Mouse (Mus musculus) limb, embryonic 15.5 days (tissue): ENCODE data around the gene Rap1b. TPM values are rescaled to one million over a fixed set of nuclear protein-coding genes. Genes with fewer than 3 reads are reported as not detected.

Experiments
- ATAC-seq: fragments of 200-750 bp; cut with Nextera tagmentation; 2 replicates; pipeline ENCODE4 v1.8.0; 2017; ENCODE audit warnings: low read depth, moderate TSS enrichment; ENCODE audit not compliant: insufficient number of reproducible peaks, low FRiP score, low TSS enrichment
- H3K27ac ChIP-seq: fragments of 300-500 bp; sonication (generic); 2 replicates; pipeline ENCODE4 v1.5.1; 2015; ENCODE audit warnings: moderate library complexity, mild to moderate bottlenecking, inconsistent platforms
- H3K27me3 ChIP-seq: fragments of 300-500 bp; sonication (generic); 2 replicates; pipeline ENCODE4 v1.6.1; 2015; ENCODE audit warnings: inconsistent platforms
- H3K36me3 ChIP-seq: fragments of 300-500 bp; sonication (generic); 2 replicates; pipeline ENCODE4 v1.6.1; 2015; ENCODE audit warnings: inconsistent platforms
- H3K4me1 ChIP-seq: fragments of 300-500 bp; sonication (generic); 2 replicates; pipeline ENCODE4 v1.6.1; 2015; ENCODE audit warnings: inconsistent platforms
- H3K4me2 ChIP-seq: fragments of 300-500 bp; sonication (generic); 2 replicates; pipeline ENCODE4 v1.6.1; 2015; ENCODE audit warnings: mild to moderate bottlenecking, inconsistent platforms
- H3K4me3 ChIP-seq: fragments of 300-500 bp; sonication (generic); 2 replicates; pipeline ENCODE4 v1.5.1; 2015; ENCODE audit warnings: mild to moderate bottlenecking, inconsistent platforms
- H3K9ac ChIP-seq: fragments of 300-500 bp; sonication (generic); 2 replicates; pipeline ENCODE4 v1.6.1; 2015; ENCODE audit warnings: inconsistent platforms
- H3K9me3 ChIP-seq: fragments of 300-500 bp; sonication (generic); 2 replicates; pipeline ENCODE4 v1.6.1; 2016; ENCODE audit warnings: inconsistent platforms
- WGBS: fragments of 180-500 bp; shearing (Covaris S2); methylation state at CpG from one replicate; pipeline ENCODE4 v1.1.7; 2015; 5-methylcytosine and 5-hydroxymethylcytosine counted together
- polyA plus RNA-seq: library from polyadenylated mRNA; unstranded; fragments of >200 nt; fragmentation: Nextera tagmentation; extraction: Ambion mirVana; gene quantifications from 2 replicates; pipeline ENCODE4 v1.2.1, GENCODE M21; 2015

The Rap1b gene
- polyA plus RNA-seq, 1 experiment from 2014 or later = 184 TPM

GRCm38 (mm10) chr10:117764598-117764997 lies 81.2 kb downstream of the Rap1b start:
- no peak for ATAC-seq
- no peak overlapping the region for H3K27ac ChIP-seq
- H3K4me3 ChIP-seq = no peak overlapping the region
- no peaks in the 10 kb centered on the region for H3K27me3 ChIP-seq
- H3K9me3 ChIP-seq = no peaks in the 10 kb centered on the region
- H3K36me3 ChIP-seq = peaks cover 79% of the 10 kb centered on the region
- H3K9ac ChIP-seq = no peak overlapping the region
- no peak overlapping the region for H3K4me2 ChIP-seq
- no peaks in the 10 kb centered on the region for H3K4me1 ChIP-seq
- 92% methylated on average over 6 of the region's 6 CpGs for WGBS

Other genes with a start within 250 kb of the Rap1b start
- 69.8 and 72.6 TPM in 2 replicates for gene Cpm, start 216.5 kb downstream of the Rap1b start, polyA plus RNA-seq
- gene Mdm2, start 135.3 kb downstream of the Rap1b start, polyA plus RNA-seq = 40.2 and 43.8 TPM in 2 replicates
- gene Slc35e3, start 99.7 kb downstream of the Rap1b start, polyA plus RNA-seq = 21.5 and 25.1 TPM in 2 replicates
- gene Nup107, start 53.3 kb downstream of the Rap1b start, polyA plus RNA-seq = 54.2 and 54.6 TPM in 2 replicates